Mouse (Mus musculus) telencephalon, adult 2 months (tissue): ENCODE measurements around the gene Rnasel.

Experiments
- DNase-seq: peaks from one replicate; pipeline ENCODE4 v3.0.0-alpha.2; 2011; ENCODE audit warnings: low read depth, low spot score

Rnasel gene

GRCm38 (mm10) chr1:153736096-153736495 is 13.1 kb upstream of the Rnasel start:
- no peak for DNase-seq

GRCm38 (mm10) chr1:153737101-153738085 is 11.8 kb upstream of the Rnasel start:
- no peak for DNase-seq

- DNase-seq: no peak
Measured at GRCm38 (mm10) chr1:153739437-153740015, 9.7 kb upstream of the Rnasel start.

GRCm38 (mm10) chr1:153740145-153740544 is 9.1 kb upstream of the Rnasel start, which contains the start of gene Rgs16:
Gene Rgs16, plus strand, starts transcription at chr1:153740349.
- no peak for DNase-seq

- DNase-seq: no peak
Measured at GRCm38 (mm10) chr1:153740775-153741400, 8.3 kb upstream of the Rnasel start.

GRCm38 (mm10) chr1:153741551-153742316 is 7.5 kb upstream of the Rnasel start:
- DNase-seq: no peak

GRCm38 (mm10) chr1:153742374-153743155 is 6.7 kb upstream of the Rnasel start:
- no peak for DNase-seq

GRCm38 (mm10) chr1:153746119-153746670 is 3.0 kb upstream of the Rnasel start:
- no peak for DNase-seq

GRCm38 (mm10) chr1:153746728-153747127 is 2.5 kb upstream of the Rnasel start:
- DNase-seq: no peak

- no peak for DNase-seq
Measured at GRCm38 (mm10) chr1:153747861-153748530, 1.2 kb upstream of the Rnasel start.

- no peak for DNase-seq
Measured at GRCm38 (mm10) chr1:153748549-153748948, 677 bp upstream of the Rnasel start.

GRCm38 (mm10) chr1:153750054-153750453 is 828 bp downstream of the Rnasel start:
- DNase-seq: no peak

- DNase-seq: no peak
Measured at GRCm38 (mm10) chr1:153751763-153752301, 2.6 kb downstream of the Rnasel start.

- DNase-seq: no peak
Measured at GRCm38 (mm10) chr1:153752521-153752920, 3.3 kb downstream of the Rnasel start.

- no peak for DNase-seq
Measured at GRCm38 (mm10) chr1:153753725-153754464, 4.7 kb downstream of the Rnasel start.

- DNase-seq: no peak
Measured at GRCm38 (mm10) chr1:153764136-153764535, 14.9 kb downstream of the Rnasel start.

- no peak for DNase-seq
Measured at GRCm38 (mm10) chr1:153766298-153766697, 17.1 kb downstream of the Rnasel start.

GRCm38 (mm10) chr1:153767281-153767680 is 18.1 kb downstream of the Rnasel start:
- DNase-seq: no peak

GRCm38 (mm10) chr1:153768465-153768864 is 19.2 kb downstream of the Rnasel start:
- DNase-seq: no peak
